Mouse (Mus musculus) myocyte (in vitro differentiated cells): Measurements from ENCODE around the gene Spata31d1b.

Experiments used
- CEBPB ChIP-seq: IDR thresholded peaks from 2 replicates; pipeline ENCODE4 v1.6.1; 2011; ENCODE audit warnings: mild to moderate bottlenecking, moderate library complexity; ENCODE audit not compliant: poor library complexity, insufficient read depth, severe bottlenecking
- E2F4 ChIP-seq: IDR thresholded peaks from one replicate; pipeline ENCODE4 v1.6.1; 2011; ENCODE audit warnings: mild to moderate bottlenecking, control low read depth, moderate library complexity; ENCODE audit not compliant: insufficient read depth
- MAX ChIP-seq: IDR thresholded peaks from one replicate; pipeline ENCODE4 v1.6.1; 2011; ENCODE audit warnings: low read depth, mild to moderate bottlenecking, control low read depth
- MYOD1 ChIP-seq, 3 experiments: IDR thresholded peaks; one replicate each; pipeline ENCODE4 v1.6.1; 2011; ENCODE audit warnings: control low read depth in 2 of 3, low read depth in 2 of 3, mild to moderate bottlenecking in 2 of 3, moderate library complexity in 1 of 3; ENCODE audit not compliant: insufficient read length in 2 of 3, control insufficient read depth in 1 of 3
- MYOG ChIP-seq, 3 experiments: IDR thresholded peaks; one replicate each; pipeline ENCODE4 v1.6.1; 2011; ENCODE audit warnings: control low read depth in 2 of 3, low read depth in 2 of 3, mild to moderate bottlenecking in 2 of 3; ENCODE audit not compliant: insufficient read length in 2 of 3, control insufficient read depth in 1 of 3, insufficient read depth in 1 of 3
- POLR2A ChIP-seq: IDR thresholded peaks from one replicate; pipeline ENCODE4 v1.6.1; 2011; ENCODE audit warnings: low read depth, mild to moderate bottlenecking, control low read depth, moderate library complexity; ENCODE audit not compliant: insufficient read length
- POLR2AphosphoS2 ChIP-seq: IDR thresholded peaks from one replicate; pipeline ENCODE4 v1.6.1; 2011; ENCODE audit warnings: low read depth, control low read depth; ENCODE audit not compliant: insufficient read length
- SRF ChIP-seq: IDR thresholded peaks from one replicate; pipeline ENCODE4 v1.6.1; 2011; ENCODE audit warnings: low read depth; ENCODE audit not compliant: control insufficient read depth, insufficient read length
- TCF12 ChIP-seq: IDR thresholded peaks from one replicate; pipeline ENCODE4 v1.6.1; 2011; ENCODE audit warnings: mild to moderate bottlenecking, control low read depth; ENCODE audit not compliant: poor library complexity, insufficient read depth, severe bottlenecking
- TCF3 ChIP-seq: IDR thresholded peaks from one replicate; pipeline ENCODE4 v1.6.1; 2011; ENCODE audit warnings: low read depth, control low read depth; ENCODE audit not compliant: insufficient read length
- USF1 ChIP-seq: IDR thresholded peaks from one replicate; pipeline ENCODE4 v1.6.1; 2011; ENCODE audit warnings: low read depth, mild to moderate bottlenecking, control low read depth, moderate library complexity

- TF ChIP-seq POLR2A (no peak), USF1 (no peak), SRF (no peak), TCF12 (no peak), MYOD1 (IDR thresholded peaks at IDR 0.05; ENCODE audit: control insufficient read depth in 1 of 3, insufficient read length in 2 of 3, low read depth in 2 of 3) (no peak), POLR2AphosphoS2 (no peak), MAX (no peak), TCF3 (no peak), CEBPB (no peak), MYOG (IDR thresholded peaks at IDR 0.05; ENCODE audit: control insufficient read depth in 1 of 3, insufficient read depth in 1 of 3, insufficient read length in 2 of 3, low read depth in 2 of 3) (no peak), E2F4 (no peak)
Observed at GRCm38 (mm10) chr13:59671521-59671920, 40.6 kb upstream of the Spata31d1b start.
